Mouse (Mus musculus) midbrain, postnatal 0 days (tissue): ENCODE measurements around the gene Itga6. TPM values are rescaled to one million over a fixed set of nuclear protein-coding genes. Genes with fewer than 3 reads are reported as not detected.
"Not testable (repeated sequence)": the region's sequence is repeated elsewhere in the genome, so short reads cannot be mapped to it uniquely, and the experiment has no call there.

Source experiments
- ATAC-seq: fragments of 200-750 bp; cut with Nextera tagmentation; 2 replicates; pipeline ENCODE4 v1.8.0; 2017; ENCODE audit warnings: moderate number of reproducible peaks, mild to moderate bottlenecking, moderate TSS enrichment, moderate library complexity; ENCODE audit not compliant: low FRiP score
- DNase-seq: peaks from one replicate; pipeline ENCODE4 v3.0.0-alpha.2; 2015; ENCODE audit warnings: low spot score
- H3K27ac ChIP-seq: fragments of 300-500 bp; sonication (generic); 2 replicates; pipeline ENCODE4 v1.5.1; 2014; ENCODE audit warnings: low read depth, mild to moderate bottlenecking, low read length, mixed read lengths
- H3K27me3 ChIP-seq: fragments of 300-500 bp; sonication (generic); 2 replicates; pipeline ENCODE4 v1.6.1; 2014; ENCODE audit warnings: low read length, control low read depth, mixed read lengths; ENCODE audit not compliant: insufficient read depth
- H3K36me3 ChIP-seq: fragments of 300-500 bp; sonication (generic); 2 replicates; pipeline ENCODE4 v1.6.1; 2014; ENCODE audit warnings: low read length, control low read depth, mixed read lengths; ENCODE audit not compliant: insufficient read depth
- H3K4me1 ChIP-seq: fragments of 300-500 bp; sonication (generic); 2 replicates; pipeline ENCODE4 v1.6.1; 2014; ENCODE audit warnings: mild to moderate bottlenecking, control low read depth, antibody characterized with exemption, low read length, mixed read lengths; ENCODE audit not compliant: insufficient read depth
- H3K4me2 ChIP-seq: fragments of 300-500 bp; sonication (generic); 2 replicates; pipeline ENCODE4 v1.6.1; 2014; ENCODE audit warnings: low read depth, mild to moderate bottlenecking, low read length, mixed read lengths; ENCODE audit not compliant: poor library complexity, severe bottlenecking
- H3K4me3 ChIP-seq: fragments of 300-500 bp; sonication (generic); 2 replicates; pipeline ENCODE4 v1.5.1; 2014; ENCODE audit warnings: low read depth, mild to moderate bottlenecking, low read length, moderate library complexity
- H3K9ac ChIP-seq: fragments of 300-500 bp; sonication (generic); replicated peaks from 2 replicates; pipeline ENCODE4 v1.6.1; 2014; ENCODE audit warnings: mild to moderate bottlenecking, low read length, moderate library complexity, mixed read lengths; ENCODE audit not compliant: poor library complexity, severe bottlenecking
- H3K9me3 ChIP-seq: fragments of 300-500 bp; sonication (generic); 2 replicates; pipeline ENCODE4 v1.6.1; 2016; ENCODE audit warnings: low read length, control low read depth
- CTCF ChIP-seq: IDR thresholded peaks from 2 replicates; pipeline ENCODE4 v1.5.1; 2016; ENCODE audit warnings: antibody characterized with exemption, mild to moderate bottlenecking
- WGBS: fragments of 180-500 bp; shearing (Covaris S2); extraction: QIAGEN DNeasy Blood & Tissue Kit; methylation state at CpG from one replicate; pipeline ENCODE4 v1.1.7; 2014; 5-methylcytosine and 5-hydroxymethylcytosine counted together
- polyA plus RNA-seq: library from polyadenylated mRNA; unstranded; fragments of >200 nt; fragmentation: Nextera tagmentation; extraction: Ambion mirVana; gene quantifications from 2 replicates; pipeline ENCODE4 v1.2.1, GENCODE M21; 2015
- total RNA-seq: library from RNA; depleted of rRNA; stranded (reverse); fragments of >200 nt; gene quantifications from 2 replicates; pipeline ENCODE4 v1.2.3, GENCODE M21; 2014; rRNA removed

Itga6 gene
- total and polyA plus RNA-seq, 2 experiments from 2014 or later = 16.0 to 38.9 TPM

- Histone ChIP-seq H3K4me3 (no peak overlapping the region), H3K27me3 (no peaks in the 10 kb centered on the region), H3K9ac (no peak overlapping the region), H3K36me3 (peaks cover 17% of the 10 kb centered on the region), H3K4me1 (no peaks in the 10 kb centered on the region), H3K27ac (no peak overlapping the region), H3K9me3 (no peaks in the 10 kb centered on the region), H3K4me2 (no peak overlapping the region)
- no peak for DNase-seq
- 55% methylated on average over 12 of the region's 12 CpGs for WGBS
- no peak for TF ChIP-seq CTCF
- ATAC-seq = no peak
Observed at GRCm38 (mm10) chr2:71897420-71897819, 152.0 kb downstream of the Itga6 start.

GRCm38 (mm10) chr2:71898335-71898856 is 153.0 kb downstream of the Itga6 start:
- Histone ChIP-seq H3K9ac (no peak overlapping the region), H3K27ac (no peak overlapping the region), H3K4me3 (no peak overlapping the region), H3K4me1 (no peaks in the 10 kb centered on the region), H3K4me2 (no peak overlapping the region), H3K27me3 (no peaks in the 10 kb centered on the region), H3K36me3 (peaks cover 11% of the 10 kb centered on the region; the same call in 1 of the 2 replicates), H3K9me3 (no peaks in the 10 kb centered on the region)
- TF ChIP-seq CTCF = peak; percentile 93
- WGBS = 50% methylated on average over 8 of the region's 8 CpGs
- DNase-seq = peak; percentile 77
- no peak for ATAC-seq

GRCm38 (mm10) chr2:71899886-71900285 is 154.5 kb downstream of the Itga6 start:
- ATAC-seq = no peak
- Histone ChIP-seq H3K27me3 (no peaks in the 10 kb centered on the region), H3K4me1 (no peaks in the 10 kb centered on the region), H3K4me2 (no peak overlapping the region), H3K9ac (no peak overlapping the region), H3K27ac (no peak overlapping the region), H3K9me3 (no peaks in the 10 kb centered on the region), H3K36me3 (peaks cover 11% of the 10 kb centered on the region; the same call in 1 of the 2 replicates), H3K4me3 (no peak overlapping the region)
- TF ChIP-seq CTCF = no peak
- 87% methylated on average over 15 of the region's 15 CpGs for WGBS
- DNase-seq = no peak

- DNase-seq (no peak), ATAC-seq (no peak)
- Histone ChIP-seq H3K36me3 (peaks cover 7% of the 10 kb centered on the region; the same call in 1 of the 2 replicates), H3K9me3 (no peaks in the 10 kb centered on the region), H3K4me2 (no peak overlapping the region), H3K4me1 (no peaks in the 10 kb centered on the region), H3K4me3 (no peak overlapping the region), H3K27me3 (no peaks in the 10 kb centered on the region), H3K9ac (no peak overlapping the region), H3K27ac (no peak overlapping the region)
- TF ChIP-seq CTCF = no peak
- WGBS = 96% methylated on average over 7 of the region's 7 CpGs
Observed at GRCm38 (mm10) chr2:71905154-71905553, 159.7 kb downstream of the Itga6 start.

- WGBS = 96% methylated on average over 8 of the region's 8 CpGs
- not testable (repeated sequence) for H3K4me3 ChIP-seq, H3K9me3 ChIP-seq, H3K36me3 ChIP-seq, H3K27ac ChIP-seq, H3K9ac ChIP-seq, H3K4me2 ChIP-seq, ATAC-seq, H3K4me1 ChIP-seq, DNase-seq, H3K27me3 ChIP-seq
Observed at GRCm38 (mm10) chr2:71906356-71906755, 160.9 kb downstream of the Itga6 start.

Other genes starting within 250 kb of the Itga6 start
- 2.8 and 8.8 TPM in 2 replicates for gene Dlx1, start 217.5 kb upstream of the Itga6 start, total RNA-seq
- gene Dlx1, start 217.5 kb upstream of the Itga6 start, polyA plus RNA-seq = 10.5 and 25.5 TPM in 2 replicates
- 0.38 and 1.2 TPM in 2 replicates for gene Dlx2, start 198.9 kb upstream of the Itga6 start, total RNA-seq
- 3.1 and 8.4 TPM in 2 replicates for gene Dlx2, start 198.9 kb upstream of the Itga6 start, polyA plus RNA-seq
- 51.8 and 57.7 TPM in 2 replicates for gene Pdk1, start 127.6 kb downstream of the Itga6 start, total RNA-seq
- gene Pdk1, start 127.6 kb downstream of the Itga6 start, polyA plus RNA-seq = 18.2 and 18.9 TPM in 2 replicates
- 66.0 and 78.6 TPM in 2 replicates for gene Rapgef4, start 235.6 kb downstream of the Itga6 start, total RNA-seq
- gene Rapgef4, start 235.6 kb downstream of the Itga6 start, polyA plus RNA-seq = 44.6 and 48.5 TPM in 2 replicates